Comparison of ENCODE assay signal across 21 mouse cellular contexts in the genomic region with DNA sequence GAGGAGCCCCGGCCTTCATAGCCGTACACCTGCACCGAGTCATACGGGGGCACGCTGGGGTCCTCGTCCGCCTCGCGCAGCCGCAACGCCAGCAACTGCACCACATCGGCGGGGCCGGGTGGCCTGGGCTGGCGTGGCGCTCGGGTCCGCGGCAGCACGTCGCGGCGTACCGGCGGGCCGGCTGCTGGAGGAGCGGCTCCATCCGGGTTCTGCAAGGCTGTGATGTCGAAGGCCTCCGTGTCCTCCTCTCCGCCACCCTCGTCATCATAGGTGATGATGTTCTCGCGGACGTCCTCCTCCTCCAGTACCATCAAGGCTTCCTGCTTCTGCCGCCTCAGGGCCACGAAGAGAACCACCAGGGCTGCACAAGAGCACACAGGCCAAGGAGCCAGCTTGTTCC. TPM values are rescaled to one million over a fixed set of nuclear protein-coding genes. Genes with fewer than 3 reads are reported as not detected.
DNase-seq lines count a peak whose midpoint lies in the region; ATAC-seq lines count a peak whose summit lies in the region.
"Had no signal": no experiment of that assay in that cellular context is flagged by ENCODE, and none has a peak within 500 bp of the region (broad histone marks: within the 10 kb centered on the region; RNA-seq: fewer than 3 reads in every experiment).

No protein-coding gene starts in this region.

- H3K4me1 ChIP-seq in hindbrain, embryonic 10.5 days (replicated peaks) = no peaks in the 10 kb centered on the region
- no peaks in the 10 kb centered on the region for H3K4me1 ChIP-seq in hindbrain, embryonic 11.5 days (replicated peaks; ENCODE audit: control insufficient read depth, insufficient read depth, low read length)
- H3K4me1 ChIP-seq in neural tube, embryonic 13.5 days (replicated peaks) = peaks cover 16% of the 10 kb centered on the region; the same call in 1 of the 2 replicates
- 0 out of 2 replicates have a peak, but pooled peaks cover 3% of the 10 kb centered on the region for H3K4me1 ChIP-seq in neural tube, embryonic 15.5 days
- H3K4me1 ChIP-seq: forebrain, embryonic 12.5 days; heart, embryonic 12.5 days; intestine, embryonic 15.5 days had no signal

- DNase-seq in hindbrain, embryonic 10.5 days (ENCODE audit: low spot score) = no peak
- DNase-seq in hindbrain, embryonic 11.5 days (ENCODE audit: low spot score) = no peak
- DNase-seq in ES-CJ7 (ENCODE audit: low read depth, low spot score) = peak; percentile 30
- DNase-seq in ovary, adult 18-20 months (ENCODE audit: low spot score) = no peak
- DNase-seq in thymus, postnatal 14 days = no peak
- DNase-seq: adrenal gland, adult 8-10 months; adrenal gland, postnatal 36 days; cerebellum, adult 2 months; cerebellum, postnatal 10 days; gastrocnemius, postnatal 25 days had no signal

- ATAC-seq in hindbrain, embryonic 11.5 days (ENCODE audit: low FRiP score) = no peak
- ATAC-seq in neural tube, embryonic 13.5 days (ENCODE audit: low read depth) = no peak
- ATAC-seq in neural tube, embryonic 15.5 days (ENCODE audit: low FRiP score) = no peak
- ATAC-seq: forebrain, embryonic 16.5 days; intestine, embryonic 15.5 days; Patski had no signal

- no peaks in the 10 kb centered on the region for H3K27me3 ChIP-seq in hindbrain, embryonic 10.5 days (ENCODE audit: insufficient read depth, poor library complexity, severe bottlenecking)
- H3K27me3 ChIP-seq in hindbrain, embryonic 11.5 days (ENCODE audit: control insufficient read depth, insufficient read depth, low read length) = no peaks in the 10 kb centered on the region
- H3K27me3 ChIP-seq in neural tube, embryonic 13.5 days = no peaks in the 10 kb centered on the region
- no peaks in the 10 kb centered on the region for H3K27me3 ChIP-seq in neural tube, embryonic 15.5 days (replicated peaks)
- H3K27me3 ChIP-seq: CH12.LX; forebrain, embryonic 12.5 days; heart, embryonic 12.5 days; hindbrain, embryonic 12.5 days; intestine, embryonic 15.5 days; Patski had no signal

- H3K4me2 ChIP-seq in hindbrain, embryonic 11.5 days (replicated peaks; ENCODE audit: low read depth, low read length) = no peak overlapping the region
- no peak overlapping the region for H3K4me2 ChIP-seq in neural tube, embryonic 13.5 days
- no peak overlapping the region for H3K4me2 ChIP-seq in neural tube, embryonic 15.5 days
- H3K4me2 ChIP-seq: forebrain, embryonic 12.5 days; heart, embryonic 12.5 days; hindbrain, embryonic 12.5 days; intestine, embryonic 15.5 days had no signal

- no peak overlapping the region for H3K9ac ChIP-seq in hindbrain, embryonic 11.5 days (ENCODE audit: low read depth, low read length)
- 0 out of 2 replicates have a peak overlapping the region, but pooled peaks have one; percentile 1 for H3K9ac ChIP-seq in neural tube, embryonic 13.5 days
- no peak overlapping the region for H3K9ac ChIP-seq in neural tube, embryonic 15.5 days (replicated peaks)
- H3K9ac ChIP-seq: forebrain, embryonic 12.5 days; heart, embryonic 12.5 days; hindbrain, embryonic 12.5 days; intestine, embryonic 15.5 days had no signal

- 91% methylated on average over 37 of the region's 37 CpGs for WGBS in hindbrain, embryonic 10.5 days
- WGBS in hindbrain, embryonic 11.5 days = 93% methylated on average over 20 of the region's 37 CpGs
- WGBS in neural tube, embryonic 13.5 days = 94% methylated on average over 37 of the region's 37 CpGs
- 96% methylated on average over 37 of the region's 37 CpGs for WGBS in neural tube, embryonic 15.5 days

- no peaks in the 10 kb centered on the region for H3K9me3 ChIP-seq in hindbrain, embryonic 10.5 days
- no peaks in the 10 kb centered on the region for H3K9me3 ChIP-seq in hindbrain, embryonic 11.5 days (ENCODE audit: control insufficient read depth, low read length)
- no peaks in the 10 kb centered on the region for H3K9me3 ChIP-seq in neural tube, embryonic 13.5 days
- no peaks in the 10 kb centered on the region for H3K9me3 ChIP-seq in neural tube, embryonic 15.5 days (replicated peaks)
- H3K9me3 ChIP-seq: forebrain, embryonic 12.5 days; heart, embryonic 12.5 days; hindbrain, embryonic 12.5 days; intestine, embryonic 15.5 days had no signal

- H3K4me3 ChIP-seq in hindbrain, embryonic 10.5 days = no peak overlapping the region
- H3K4me3 ChIP-seq in hindbrain, embryonic 11.5 days (ENCODE audit: low read depth, low read length) = no peak overlapping the region
- no peak overlapping the region for H3K4me3 ChIP-seq in neural tube, embryonic 13.5 days
- H3K4me3 ChIP-seq in neural tube, embryonic 15.5 days (replicated peaks) = no peak overlapping the region
- H3K4me3 ChIP-seq: forebrain, embryonic 12.5 days; heart, embryonic 12.5 days; hindbrain, embryonic 12.5 days; intestine, embryonic 15.5 days had no signal

- 0 out of 2 replicates have a peak overlapping the region, but pooled peaks have one; percentile 35 for H3K27ac ChIP-seq in hindbrain, embryonic 10.5 days
- H3K27ac ChIP-seq in hindbrain, embryonic 11.5 days (ENCODE audit: low read depth, low read length) = no peak overlapping the region
- peak overlapping the region; percentile 75 for H3K27ac ChIP-seq in neural tube, embryonic 13.5 days (replicated peaks)
- no peak overlapping the region for H3K27ac ChIP-seq in neural tube, embryonic 15.5 days (replicated peaks)
- H3K27ac ChIP-seq: intestine, embryonic 15.5 days had no signal

- H3K36me3 ChIP-seq in hindbrain, embryonic 10.5 days = peaks cover 81% of the 10 kb centered on the region
- H3K36me3 ChIP-seq in hindbrain, embryonic 11.5 days (ENCODE audit: control insufficient read depth, insufficient read depth, low read length) = peaks cover 7% of the 10 kb centered on the region; the same call in 1 of the 2 replicates
- peaks cover 77% of the 10 kb centered on the region for H3K36me3 ChIP-seq in neural tube, embryonic 13.5 days
- H3K36me3 ChIP-seq in neural tube, embryonic 15.5 days = peaks cover 60% of the 10 kb centered on the region

RNA-seq across cellular contexts. Expression of a gene that starts 8.5 kb away (rescaled TPM):
- polyA plus RNA-seq in hindbrain, embryonic 10.5 days (2016; fragmentation: Nextera tagmentation; extraction: Ambion mirVana) = not detected in 2 replicates
- not detected in 2 replicates for polyA plus RNA-seq in hindbrain, embryonic 11.5 days (2014; fragmentation: Nextera tagmentation; extraction: Ambion mirVana)
- polyA plus RNA-seq in neural tube, embryonic 13.5 days (2015; fragmentation: Nextera tagmentation; extraction: Ambion mirVana) = not detected in 2 replicates
- not detected in 2 replicates for polyA plus RNA-seq in neural tube, embryonic 15.5 days (2015; fragmentation: Nextera tagmentation; extraction: Ambion mirVana)
- polyA plus RNA-seq: cerebellum, adult 2 months; embryonic facial prominence, embryonic 11.5 days; forebrain, embryonic 12.5 days; heart, embryonic 12.5 days; heart, embryonic 16.5 days; hindbrain, embryonic 12.5 days; intestine, embryonic 15.5 days; Patski had no signal

RNA-seq across cellular contexts. Expression of a gene that starts 8.9 kb away (rescaled TPM):
- 4.5 and 7.1 TPM in 2 replicates for polyA plus RNA-seq in hindbrain, embryonic 10.5 days (2016; fragmentation: Nextera tagmentation; extraction: Ambion mirVana)
- polyA plus RNA-seq in hindbrain, embryonic 11.5 days (2014; fragmentation: Nextera tagmentation; extraction: Ambion mirVana) = 5.6 and 8.1 TPM in 2 replicates
- polyA plus RNA-seq in neural tube, embryonic 13.5 days (2015; fragmentation: Nextera tagmentation; extraction: Ambion mirVana) = 9.1 and 9.2 TPM in 2 replicates
- 13.2 and 14.0 TPM in 2 replicates for polyA plus RNA-seq in neural tube, embryonic 15.5 days (2015; fragmentation: Nextera tagmentation; extraction: Ambion mirVana)

RNA-seq across cellular contexts. Expression of a gene that starts 11.0 kb away (rescaled TPM):
- 0.04 and 0.16 TPM in 2 replicates for polyA plus RNA-seq in hindbrain, embryonic 10.5 days (2016; fragmentation: Nextera tagmentation; extraction: Ambion mirVana)
- polyA plus RNA-seq in hindbrain, embryonic 11.5 days (2014; fragmentation: Nextera tagmentation; extraction: Ambion mirVana) = not detected in 2 replicates
- polyA plus RNA-seq in neural tube, embryonic 13.5 days (2015; fragmentation: Nextera tagmentation; extraction: Ambion mirVana) = 0.07 TPM in 1 of 2 replicates, not detected in the other
- polyA plus RNA-seq in neural tube, embryonic 15.5 days (2015; fragmentation: Nextera tagmentation; extraction: Ambion mirVana) = 0.04 and 27.8 TPM in 2 replicates
- polyA plus RNA-seq: cerebellum, adult 2 months; embryonic facial prominence, embryonic 11.5 days; forebrain, embryonic 16.5 days; heart, embryonic 12.5 days; hindbrain, embryonic 12.5 days; intestine, embryonic 15.5 days had no signal

RNA-seq across cellular contexts. Expression of a gene that starts 14.4 kb away (rescaled TPM):
- 500 and 517 TPM in 2 replicates for polyA plus RNA-seq in hindbrain, embryonic 10.5 days (2016; fragmentation: Nextera tagmentation; extraction: Ambion mirVana)
- 439 and 455 TPM in 2 replicates for polyA plus RNA-seq in hindbrain, embryonic 11.5 days (2014; fragmentation: Nextera tagmentation; extraction: Ambion mirVana)
- 466 and 501 TPM in 2 replicates for polyA plus RNA-seq in neural tube, embryonic 13.5 days (2015; fragmentation: Nextera tagmentation; extraction: Ambion mirVana)
- polyA plus RNA-seq in neural tube, embryonic 15.5 days (2015; fragmentation: Nextera tagmentation; extraction: Ambion mirVana) = 446 and 448 TPM in 2 replicates

RNA-seq across cellular contexts. Expression of a gene that starts 26.5 kb away (rescaled TPM):
- polyA plus RNA-seq in hindbrain, embryonic 10.5 days (2016; fragmentation: Nextera tagmentation; extraction: Ambion mirVana) = 8.3 and 9.5 TPM in 2 replicates
- 6.2 and 6.9 TPM in 2 replicates for polyA plus RNA-seq in hindbrain, embryonic 11.5 days (2014; fragmentation: Nextera tagmentation; extraction: Ambion mirVana)
- 7.6 and 8.3 TPM in 2 replicates for polyA plus RNA-seq in neural tube, embryonic 13.5 days (2015; fragmentation: Nextera tagmentation; extraction: Ambion mirVana)
- polyA plus RNA-seq in neural tube, embryonic 15.5 days (2015; fragmentation: Nextera tagmentation; extraction: Ambion mirVana) = 4.4 and 6.5 TPM in 2 replicates

Comparison
In these comparisons a context has a peak if more than half of its experiments do, and no peak if none do; other contexts are left out.
1. H3K27ac ChIP-seq: peak in hindbrain, embryonic 10.5 days (single experiment) and neural tube, embryonic 13.5 days (single experiment); none in hindbrain, embryonic 11.5 days (single experiment) and neural tube, embryonic 15.5 days (single experiment).